Mouse (Mus musculus) heart, embryonic 14.5 days (tissue): ENCODE results near the gene Gm17332. TPM values are rescaled to one million over a fixed set of nuclear protein-coding genes. Genes with fewer than 3 reads are reported as not detected.

Experiments
- ATAC-seq: fragments of 200-750 bp; cut with Nextera tagmentation; 2 replicates; pipeline ENCODE4 v1.8.0; 2017; ENCODE audit warnings: low read depth, moderate TSS enrichment; ENCODE audit not compliant: insufficient number of reproducible peaks, insufficient read depth, low FRiP score
- H3K27ac ChIP-seq, 2 experiments: fragments of 200-500 bp in 1 of 2; fragments of 300-500 bp in 1 of 2; sonication (generic) in 1 of 2; replicated peaks in 1 of 2; 2 replicates each; pipeline ENCODE4 v1.5.1; 2012 to 2014; ENCODE audit warnings: low read depth in 2 of 2, low read length in 2 of 2, control low read depth in 1 of 2, mild to moderate bottlenecking in 1 of 2, mixed read lengths in 1 of 2; ENCODE audit not compliant: control insufficient read depth in 1 of 2, insufficient read depth in 1 of 2
- H3K27me3 ChIP-seq: fragments of 300-500 bp; sonication (generic); 2 replicates; pipeline ENCODE4 v1.6.1; 2014; ENCODE audit warnings: mild to moderate bottlenecking, low read length, control low read depth; ENCODE audit not compliant: control insufficient read depth, insufficient read depth
- H3K36me3 ChIP-seq: fragments of 300-500 bp; sonication (generic); 2 replicates; pipeline ENCODE4 v1.6.1; 2014; ENCODE audit warnings: mild to moderate bottlenecking, control low read depth, low read length, mixed read lengths; ENCODE audit not compliant: control insufficient read depth, insufficient read depth
- H3K4me1 ChIP-seq, 2 experiments: fragments of 200-500 bp in 1 of 2; fragments of 300-500 bp in 1 of 2; sonication (generic) in 1 of 2; 2 replicates each; pipeline ENCODE4 v1.6.1; 2012 to 2014; ENCODE audit warnings: low read length in 2 of 2, control low read depth in 1 of 2, mixed read lengths in 1 of 2; ENCODE audit not compliant: control insufficient read depth in 2 of 2, insufficient read depth in 2 of 2
- H3K4me2 ChIP-seq: fragments of 300-500 bp; sonication (generic); 2 replicates; pipeline ENCODE4 v1.6.1; 2014; ENCODE audit warnings: mild to moderate bottlenecking, low read length
- H3K4me3 ChIP-seq, 2 experiments: fragments of 200-500 bp in 1 of 2; fragments of 300-500 bp in 1 of 2; sonication (generic) in 1 of 2; 2 replicates each; pipeline ENCODE4 v1.5.1; 2012 to 2014; ENCODE audit warnings: low read length in 2 of 2, mild to moderate bottlenecking in 2 of 2, control low read depth in 1 of 2, low read depth in 1 of 2, moderate library complexity in 1 of 2; ENCODE audit not compliant: control insufficient read depth in 1 of 2, insufficient read depth in 1 of 2
- H3K9ac ChIP-seq: fragments of 300-500 bp; sonication (generic); 2 replicates; pipeline ENCODE4 v1.6.1; 2014; ENCODE audit warnings: mild to moderate bottlenecking, low read length
- H3K9me3 ChIP-seq: fragments of 300-500 bp; sonication (generic); 2 replicates; pipeline ENCODE4 v1.6.1; 2016; ENCODE audit warnings: low read length, control low read depth; ENCODE audit not compliant: control insufficient read depth
- WGBS: fragments of 180-500 bp; shearing (Covaris S2); extraction: QIAGEN DNeasy Blood & Tissue Kit; methylation state at CpG from one replicate; pipeline ENCODE4 v1.1.7; 2014; 5-methylcytosine and 5-hydroxymethylcytosine counted together
- polyA plus RNA-seq: library from polyadenylated mRNA; unstranded; fragments of >200 nt; fragmentation: Nextera tagmentation; extraction: Ambion mirVana; gene quantifications from 2 replicates; pipeline ENCODE4 v1.2.1, GENCODE M21; 2014

Gm17332 gene
- not detected in 2 replicates for polyA plus RNA-seq

DNA sequence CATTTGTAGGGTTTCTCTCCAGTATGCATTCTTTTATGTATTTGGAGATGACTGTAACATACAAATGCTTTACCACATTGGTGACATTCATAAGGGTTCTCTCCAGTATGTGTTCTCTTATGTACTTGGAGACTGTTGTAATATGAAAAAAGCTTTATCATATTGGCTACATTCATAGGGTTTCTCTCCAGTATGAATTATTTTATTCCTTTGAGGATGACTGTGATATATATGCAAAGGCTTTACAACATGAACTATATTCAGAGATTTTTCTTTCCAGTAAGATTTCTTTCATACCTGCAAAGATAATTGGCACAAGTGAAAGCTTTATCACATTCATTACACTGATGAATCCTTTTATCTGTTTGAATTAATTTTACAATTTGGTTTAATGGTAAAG lies at the start of gene Gm17332:
Gene Gm17332 (minus strand): TSS at position 101 of the 400 bp plus-strand sequence.
- Histone ChIP-seq H3K9ac (no peak within 1 kb of the TSS), H3K36me3 (no peaks in the 10 kb centered on the region), H3K4me2 (no peak within 1 kb of the TSS), H3K27ac (no peak within 1 kb of the TSS), H3K9me3 (peaks cover 8% of the 10 kb centered on the region; the same call in 1 of the 2 replicates), H3K4me1 (no peaks in the 10 kb centered on the region), H3K27me3 (no peaks in the 10 kb centered on the region), H3K4me3 (no peak within 1 kb of the TSS)
- ATAC-seq, result no peak

DNA sequence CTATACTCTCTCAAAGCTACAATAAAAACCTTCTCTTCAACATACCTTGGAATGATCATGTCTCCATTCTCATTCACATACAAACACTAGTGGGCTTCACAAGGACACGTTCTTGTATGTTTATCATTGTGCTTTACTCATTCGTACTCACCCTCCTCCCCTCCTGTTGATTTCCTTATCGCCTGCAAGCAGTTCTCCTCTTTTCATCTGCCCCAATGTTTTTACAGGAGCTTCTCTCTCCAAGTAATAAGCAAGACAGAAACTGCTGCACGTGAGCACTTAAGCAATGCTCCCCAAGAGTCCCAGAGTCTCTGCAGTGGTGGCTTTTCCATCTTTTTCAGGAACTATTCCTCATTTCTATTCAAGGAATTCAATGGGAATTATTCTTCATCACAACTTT lies 47.7 kb upstream of the Gm17332 start:
- no peaks in the 10 kb centered on the region for H3K27me3 ChIP-seq
- H3K36me3 ChIP-seq, result no peaks in the 10 kb centered on the region
- no peak overlapping the region for H3K9ac ChIP-seq
- no peak overlapping the region for H3K4me2 ChIP-seq
- 25% methylated on average over 4 of the region's 4 CpGs for WGBS
- no peak for ATAC-seq
- H3K9me3 ChIP-seq, result no peaks in the 10 kb centered on the region
- H3K27ac ChIP-seq, result no peak overlapping the region
- no peak overlapping the region for H3K4me3 ChIP-seq
- no peaks in the 10 kb centered on the region for H3K4me1 ChIP-seq

DNA sequence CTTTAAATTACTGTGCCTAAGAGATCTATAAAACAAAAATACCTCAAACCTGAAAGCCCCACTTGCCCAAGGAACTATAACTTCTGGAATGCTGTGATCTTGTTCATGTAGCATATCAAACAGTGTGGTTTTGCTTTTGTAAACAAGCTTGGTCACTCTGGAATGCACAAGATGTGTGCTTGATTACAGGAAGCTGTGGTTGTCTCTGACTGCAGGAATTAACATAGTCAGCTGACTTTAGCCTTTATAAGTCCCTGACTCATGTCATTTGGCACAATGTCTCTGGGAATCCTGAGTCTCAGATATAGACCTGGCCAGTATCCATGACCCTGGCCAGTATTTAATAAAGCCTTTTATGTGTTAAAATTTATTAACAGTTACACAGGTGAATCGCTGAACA lies 43.1 kb upstream of the Gm17332 start:
- no peaks in the 10 kb centered on the region for H3K36me3 ChIP-seq
- H3K9me3 ChIP-seq, result no peaks in the 10 kb centered on the region
- no peak for ATAC-seq
- H3K9ac ChIP-seq, result no peak overlapping the region
- H3K4me3 ChIP-seq, result no peak overlapping the region
- H3K27ac ChIP-seq, result no peak overlapping the region
- no peaks in the 10 kb centered on the region for H3K27me3 ChIP-seq
- H3K4me1 ChIP-seq, result no peaks in the 10 kb centered on the region
- no peak overlapping the region for H3K4me2 ChIP-seq
- WGBS, result 85% methylated on average over 1 of the region's 1 CpGs

DNA sequence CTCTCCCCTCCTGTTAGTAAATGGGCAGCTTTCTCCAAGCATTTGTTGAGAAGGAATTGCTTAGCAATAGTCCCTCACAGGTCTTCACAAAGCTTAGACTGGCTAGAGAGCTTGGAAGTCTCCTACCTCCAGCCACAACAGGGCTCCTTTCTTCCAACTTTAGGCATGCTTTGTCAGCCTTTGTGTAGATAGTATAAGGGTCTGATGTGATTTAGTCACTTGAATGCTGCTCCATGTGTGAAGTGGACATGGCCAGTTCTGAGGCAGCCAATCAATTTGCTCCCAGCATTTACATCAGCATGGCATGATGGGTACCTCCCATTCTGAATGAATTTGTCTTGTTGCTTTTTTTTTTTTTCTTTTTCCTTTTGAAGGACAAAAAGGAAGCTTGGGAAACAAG lies 35.7 kb upstream of the Gm17332 start:
- no peak overlapping the region for H3K9ac ChIP-seq
- H3K4me1 ChIP-seq, result no peaks in the 10 kb centered on the region
- H3K4me3 ChIP-seq, result no peak overlapping the region
- H3K27me3 ChIP-seq, result no peaks in the 10 kb centered on the region
- no peak for ATAC-seq
- H3K36me3 ChIP-seq, result no peaks in the 10 kb centered on the region
- no peak overlapping the region for H3K4me2 ChIP-seq
- H3K27ac ChIP-seq, result no peak overlapping the region
- H3K9me3 ChIP-seq, result no peaks in the 10 kb centered on the region

DNA sequence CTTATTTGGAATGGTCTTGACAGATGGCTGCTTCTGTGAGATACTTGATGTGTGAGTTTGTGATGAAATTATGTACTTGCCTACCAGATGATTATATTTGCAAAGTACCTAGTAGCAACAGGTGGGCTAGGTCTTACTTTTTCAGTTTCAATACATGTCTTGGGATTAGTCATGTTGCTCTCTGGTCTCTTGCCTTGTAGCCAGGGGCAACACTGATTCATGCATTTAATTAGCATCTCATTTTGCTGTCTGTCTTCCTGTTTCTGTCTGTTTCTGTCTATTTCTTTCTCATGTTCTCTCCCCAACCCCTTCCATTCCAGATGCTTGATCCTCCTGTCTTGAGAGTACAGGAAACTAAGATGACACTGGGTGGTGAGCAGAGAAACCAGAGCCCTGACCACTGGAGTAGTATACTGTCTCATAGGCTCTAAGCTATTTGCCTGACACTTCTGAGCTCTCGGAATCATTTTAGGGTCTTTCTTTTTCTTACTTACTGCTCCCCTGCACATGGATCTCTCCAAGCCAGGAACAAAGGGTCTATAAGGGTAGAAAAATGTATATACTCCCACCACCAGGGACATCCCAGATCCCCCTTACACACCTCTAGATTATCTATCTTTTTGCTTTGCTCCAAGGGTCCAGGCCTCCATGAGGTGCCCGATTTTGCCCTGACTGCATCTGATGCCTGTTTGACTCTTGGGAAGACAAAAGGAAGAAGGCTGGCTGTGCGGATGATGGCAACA lies 13.5 kb upstream of the Gm17332 start:
- H3K9me3 ChIP-seq, result no peaks in the 10 kb centered on the region
- H3K4me1 ChIP-seq, result no peaks in the 10 kb centered on the region
- no peak overlapping the region for H3K27ac ChIP-seq
- WGBS, result 77% methylated on average over 3 of the region's 3 CpGs
- no peak overlapping the region for H3K4me3 ChIP-seq
- H3K4me2 ChIP-seq, result no peak overlapping the region
- no peak overlapping the region for H3K9ac ChIP-seq
- ATAC-seq, result no peak
- H3K27me3 ChIP-seq, result no peaks in the 10 kb centered on the region
- H3K36me3 ChIP-seq, result no peaks in the 10 kb centered on the region

DNA sequence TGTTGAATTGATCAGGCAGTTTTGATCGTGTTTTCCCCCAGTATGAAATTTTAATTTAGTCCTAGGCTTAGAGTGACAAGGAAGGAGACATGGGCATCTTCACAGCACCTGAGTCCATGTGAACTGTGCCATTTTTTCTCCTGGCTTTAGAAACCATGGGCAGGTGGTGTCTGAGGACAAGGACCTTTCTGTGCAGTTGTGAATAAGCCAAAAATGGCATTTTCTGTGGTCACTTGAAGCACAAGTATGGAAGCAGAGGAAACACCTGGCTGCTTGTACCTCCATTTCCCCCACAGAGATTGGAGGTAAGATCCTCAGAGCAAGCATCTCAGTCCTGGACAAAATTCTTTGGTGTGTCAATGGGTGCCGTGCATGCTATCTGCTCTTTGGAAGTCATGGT lies 12.5 kb upstream of the Gm17332 start:
- Histone ChIP-seq H3K9me3 (no peaks in the 10 kb centered on the region), H3K4me2 (no peak overlapping the region), H3K27me3 (no peaks in the 10 kb centered on the region), H3K9ac (no peak overlapping the region), H3K36me3 (no peaks in the 10 kb centered on the region), H3K4me1 (no peaks in the 10 kb centered on the region), H3K27ac (no peak overlapping the region), H3K4me3 (no peak overlapping the region)
- ATAC-seq, result no peak
- 79% methylated on average over 2 of the region's 2 CpGs for WGBS

DNA sequence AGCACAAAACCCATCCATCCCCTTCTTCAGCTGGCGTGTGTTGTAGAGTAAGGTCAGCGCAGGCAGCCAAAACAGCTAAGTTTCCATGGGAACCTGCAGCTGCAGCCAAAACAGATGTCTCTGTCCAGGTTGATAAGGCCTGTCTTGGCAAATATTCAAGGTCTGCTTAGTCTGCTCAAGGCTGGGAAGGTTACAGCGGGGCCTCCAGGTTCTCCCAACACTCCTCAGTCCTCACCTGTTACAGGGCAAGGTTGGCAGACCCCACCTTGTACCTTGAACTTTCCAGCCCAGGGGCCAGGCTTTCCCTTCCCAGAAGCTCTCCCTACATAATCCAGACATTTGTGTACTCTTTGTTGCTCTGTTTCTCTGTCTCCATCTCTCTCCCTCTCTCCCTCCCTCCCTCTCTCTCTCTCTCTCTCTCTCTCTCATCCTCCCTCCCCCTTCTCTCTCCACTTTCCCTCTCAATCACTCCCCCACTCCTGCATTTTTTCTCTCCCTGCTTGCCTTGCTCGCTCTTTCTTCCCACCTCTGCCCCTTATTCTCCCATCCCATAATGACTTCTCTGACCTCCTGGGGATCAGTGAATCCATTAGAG lies 12.1 kb downstream of the Gm17332 start:
- H3K9ac ChIP-seq, result no peak overlapping the region
- ATAC-seq, result peak; percentile 76
- peak overlapping the region; percentile 35 to 50; a peak in 3 of 4 replicates for H3K4me3 ChIP-seq
- WGBS, result 11% methylated on average over 4 of the region's 4 CpGs
- peak overlapping the region; percentile 36 to 37; a peak in 2 of 4 replicates for H3K27ac ChIP-seq
- H3K36me3 ChIP-seq, result no peaks in the 10 kb centered on the region
- H3K9me3 ChIP-seq, result no peaks in the 10 kb centered on the region
- H3K4me2 ChIP-seq, result peak overlapping the region; percentile 67
- H3K4me1 ChIP-seq, result peaks cover 0 to 5% of the 10 kb centered on the region in 2 experiments; a peak in 2 of 4 replicates
- no peaks in the 10 kb centered on the region for H3K27me3 ChIP-seq
